Mouse (Mus musculus) CH12.LX (cell line): ENCODE measurements at regions not wholly inside any gene's neighbourhood (a gene's known extent, or its start where the extent isn't known, plus 50 kb on each side); places are given as distances from the start of the nearest gene placed in this dataset.

Experiments used
- CTCF ChIP-seq, 2 experiments: IDR thresholded peaks in 1 of 2; conservative IDR thresholded peaks in 1 of 2; 2 replicates each; pipeline ENCODE4 v1.5.1; 2011 to 2012; ENCODE audit warnings: low read depth in 2 of 2, low read length in 2 of 2, improper control_type of control experiment in 1 of 2, inconsistent platforms in 1 of 2, mild to moderate bottlenecking in 1 of 2, moderate library complexity in 1 of 2
- ETS1 ChIP-seq: conservative IDR thresholded peaks from 2 replicates; pipeline ENCODE4 v1.6.1; 2012; ENCODE audit warnings: low read depth, mild to moderate bottlenecking, inconsistent platforms, low read length, improper control_type of control experiment, moderate library complexity
- POLR2A ChIP-seq: IDR thresholded peaks from 2 replicates; pipeline ENCODE4 v1.6.1; 2011; ENCODE audit warnings: low read depth, mild to moderate bottlenecking, improper control_type of control experiment, low read length
- SIN3A ChIP-seq: IDR thresholded peaks from 2 replicates; pipeline ENCODE4 v1.6.1; 2012; ENCODE audit warnings: low read length, improper control_type of control experiment, inconsistent platforms
- ZC3H11A ChIP-seq: IDR thresholded peaks from 2 replicates; pipeline ENCODE4 v1.6.1; 2012; ENCODE audit warnings: low read depth, mild to moderate bottlenecking, inconsistent platforms, low read length, improper control_type of control experiment
- ZKSCAN1 ChIP-seq: IDR thresholded peaks from 2 replicates; pipeline ENCODE4 v1.6.1; 2012; ENCODE audit warnings: low read depth, inconsistent platforms, low read length, improper control_type of control experiment, borderline replicate concordance

- TF ChIP-seq ZKSCAN1 (no peak), CTCF (conservative IDR thresholded peaks at IDR 0.05 in 1 of 2, IDR thresholded peaks at IDR 0.05 in 1 of 2; ENCODE audit: low read depth in 2 of 2, low read length in 2 of 2) (no peak), POLR2A (no peak), ZC3H11A (no peak), ETS1 (no peak), SIN3A (no peak)
Observed at GRCm38 (mm10) chr1:35930351-35930750, 137.8 kb upstream of the Hs6st1 start.
